Mouse (Mus musculus): ENCODE data around the gene Aup1.

Aup1 gene

DNA sequence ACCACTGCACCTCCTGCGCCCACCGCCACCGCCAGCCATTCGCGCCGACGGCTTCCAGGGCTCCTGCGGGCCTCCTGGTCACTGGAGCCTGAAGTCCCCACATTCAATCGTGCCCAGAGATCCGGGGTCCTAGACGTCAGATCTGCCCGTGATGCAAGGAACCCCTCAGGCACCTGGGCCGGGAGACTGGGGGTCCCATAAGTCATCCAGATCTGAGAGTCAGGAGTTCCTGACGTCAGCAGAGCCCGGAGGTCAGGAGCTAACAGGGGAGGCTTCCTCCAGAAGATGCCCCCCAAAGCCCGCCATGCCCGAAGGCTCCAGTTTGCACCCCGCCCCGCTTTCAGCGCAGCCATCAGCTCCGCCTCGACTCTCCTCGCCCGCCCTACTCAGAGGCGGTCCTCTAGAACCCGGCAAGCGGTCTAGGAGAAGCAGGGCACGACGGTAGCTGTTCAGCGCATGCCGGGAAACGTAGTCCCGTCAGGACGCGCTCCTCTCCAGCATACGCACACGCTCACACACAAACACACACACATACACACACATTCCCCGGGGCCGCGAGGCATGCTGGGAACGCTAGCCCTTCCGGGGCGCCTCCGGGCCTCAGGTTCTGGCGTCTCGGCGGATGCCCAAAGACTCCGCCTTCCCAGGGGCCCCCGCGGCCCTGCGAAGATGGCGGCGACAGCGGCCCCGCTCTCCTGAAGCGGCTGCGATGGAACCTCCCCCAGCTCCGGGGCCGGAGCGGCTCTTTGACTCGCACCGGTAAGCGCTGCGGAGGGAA lies at the start of gene Aup1:
TSS of gene Aup1 (plus strand) at position 448 of the 778 bp plus-strand sequence.
- peak; percentile 97 to 98 for DNase-seq (ENCODE audit: low spot score in 2 of 2)

DNA sequence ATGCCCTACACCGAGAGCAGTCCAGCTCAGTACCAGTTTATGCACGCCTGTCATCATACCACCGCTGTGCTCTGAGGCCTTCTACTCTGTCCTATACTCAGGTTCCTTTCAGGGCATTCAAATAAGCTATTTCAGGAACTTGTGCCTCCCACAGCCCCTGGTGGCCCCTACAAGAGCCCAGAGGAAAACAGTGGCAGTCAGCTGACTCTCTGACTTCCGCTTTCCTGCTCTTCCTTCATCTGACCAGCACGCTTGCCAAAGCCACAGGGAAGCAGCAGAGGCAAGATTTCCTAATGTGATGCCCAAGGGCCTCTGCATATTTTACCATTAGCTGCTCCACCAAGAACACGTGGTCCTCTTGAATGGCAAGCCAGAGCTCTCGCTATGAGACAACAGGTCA lies 49.4 kb upstream of the Aup1 start:
- DNase-seq (ENCODE audit: low spot score in 2 of 2), result no peak

DNA sequence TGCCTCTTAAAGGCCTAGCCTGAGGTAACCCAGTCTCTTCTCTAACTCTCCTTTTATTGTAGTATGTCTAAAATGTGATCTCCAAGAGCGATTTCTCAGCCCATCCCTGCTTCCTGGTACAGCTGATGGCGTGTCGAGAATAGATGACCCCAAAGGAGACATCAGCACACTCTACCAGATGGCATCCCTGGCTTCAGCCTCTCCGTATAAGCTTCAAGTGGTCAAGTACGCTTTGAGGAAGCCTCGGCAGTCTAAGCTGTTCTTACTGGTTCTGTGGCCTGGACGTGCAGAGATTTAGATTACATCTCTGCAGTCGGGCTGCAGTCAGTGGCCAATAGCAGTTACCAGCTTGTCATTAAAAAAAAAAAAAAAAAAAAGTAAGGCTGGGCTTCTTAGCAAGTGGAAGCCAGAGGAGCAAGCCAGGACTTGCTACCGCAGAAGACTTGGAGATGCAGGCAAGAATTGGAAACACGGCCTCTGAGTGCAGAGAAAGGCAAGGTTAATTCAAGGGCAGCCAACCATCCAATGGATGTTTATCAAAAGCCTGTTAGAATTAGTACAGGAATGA lies 48.8 kb upstream of the Aup1 start:
- DNase-seq (ENCODE audit: low spot score in 2 of 2), result no peak

DNA sequence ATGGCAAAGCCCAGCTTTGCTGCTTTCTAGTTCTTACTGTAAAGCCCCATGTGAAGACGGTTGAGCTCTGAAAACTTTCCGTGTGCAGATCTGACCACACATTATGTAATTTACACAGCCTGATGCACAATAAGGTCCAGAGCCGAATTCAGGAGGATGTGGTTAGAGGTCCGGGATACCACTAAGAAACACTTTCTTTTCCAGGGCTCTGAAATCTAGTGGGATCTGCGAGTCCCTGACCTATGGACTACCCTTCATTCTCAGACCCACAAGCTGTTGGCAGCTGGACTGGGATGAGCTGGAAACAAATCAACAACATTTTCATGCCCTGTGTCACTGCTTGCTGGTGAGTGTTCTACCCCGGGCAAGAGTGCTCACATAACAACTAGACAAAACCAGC lies 48.2 kb upstream of the Aup1 start:
- no peak for DNase-seq (ENCODE audit: low spot score in 2 of 2)

DNA sequence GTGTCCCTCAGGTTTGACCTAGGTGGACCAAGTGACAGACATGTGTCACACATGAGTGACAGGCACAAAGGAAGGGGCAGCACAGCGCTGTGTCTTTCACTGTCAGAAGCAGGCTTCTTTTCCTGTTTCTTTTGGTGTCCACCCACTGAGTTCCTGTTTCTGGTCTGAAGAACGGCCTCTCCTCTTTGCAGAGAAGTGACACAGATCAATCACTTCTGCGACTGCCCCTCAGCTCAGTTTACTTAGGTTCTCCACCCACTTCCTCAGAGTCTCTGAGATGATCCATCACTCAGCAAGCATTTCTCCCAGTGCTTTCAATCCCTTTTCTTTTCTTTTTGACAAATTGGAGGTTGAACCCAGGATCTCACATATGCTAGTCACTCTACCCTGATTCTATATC lies 45.7 kb upstream of the Aup1 start:
- no peak for DNase-seq (ENCODE audit: low spot score in 2 of 2)

DNA sequence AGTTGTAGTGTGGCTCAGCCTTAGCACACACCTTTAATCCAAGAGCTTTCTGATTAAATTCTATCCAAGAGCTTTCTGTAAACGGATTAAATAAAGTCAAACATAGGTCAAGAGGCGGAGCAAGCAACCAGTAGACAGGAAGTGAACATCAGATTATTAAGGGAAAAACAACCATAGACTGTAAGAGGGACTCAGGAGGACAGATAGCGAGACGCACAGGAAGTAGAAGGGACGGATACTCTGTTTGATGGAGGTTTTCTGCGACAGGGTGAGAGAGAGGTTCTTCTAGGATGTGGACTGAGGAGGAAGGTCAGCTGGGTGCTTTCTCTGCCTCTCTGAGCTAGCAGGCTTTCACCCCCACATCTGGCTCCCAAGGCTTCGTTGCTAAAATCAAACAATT lies 44.3 kb upstream of the Aup1 start:
- DNase-seq (ENCODE audit: low spot score in 2 of 2), result no peak

DNA sequence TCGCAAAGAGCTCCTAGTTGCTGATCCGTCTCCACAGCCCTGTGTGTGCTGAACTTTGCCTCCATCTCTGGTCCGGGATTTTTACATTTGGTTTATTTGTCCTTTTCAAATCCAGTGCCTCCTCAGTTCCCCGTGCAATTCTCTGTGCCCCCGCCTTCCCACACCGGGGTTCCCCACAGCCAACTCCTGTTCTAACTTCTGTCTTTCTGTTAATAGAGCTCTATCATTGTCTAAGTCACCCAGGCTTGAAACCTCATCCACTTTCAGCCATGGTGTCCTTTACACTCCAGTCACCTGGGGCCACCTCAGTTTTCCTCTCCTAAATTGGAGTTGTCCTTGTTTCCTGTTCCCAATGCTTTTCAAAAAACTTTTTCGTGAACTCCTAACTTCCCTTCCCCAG lies 43.1 kb upstream of the Aup1 start:
- no peak for DNase-seq (ENCODE audit: low spot score in 2 of 2)

DNA sequence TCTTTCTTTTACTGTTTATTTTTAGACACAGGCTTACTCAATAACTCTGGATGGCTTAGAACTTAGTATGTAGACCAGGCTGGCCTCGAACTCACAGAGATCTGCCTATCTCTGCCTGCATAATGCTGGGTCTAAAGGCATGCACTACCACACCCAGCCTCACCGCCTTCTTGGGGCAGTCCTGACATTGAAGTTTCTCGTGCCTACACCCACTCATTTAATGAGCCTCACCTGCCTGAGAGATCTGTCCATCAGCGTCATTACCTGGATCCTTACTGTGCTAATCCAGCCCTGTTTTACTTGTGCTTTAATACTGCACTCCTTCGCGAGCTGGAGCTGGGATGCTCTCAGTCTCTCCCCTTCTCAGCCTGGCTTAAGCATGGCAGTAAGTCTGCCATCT lies 42.6 kb upstream of the Aup1 start:
- no peak for DNase-seq (ENCODE audit: low spot score in 2 of 2)

DNA sequence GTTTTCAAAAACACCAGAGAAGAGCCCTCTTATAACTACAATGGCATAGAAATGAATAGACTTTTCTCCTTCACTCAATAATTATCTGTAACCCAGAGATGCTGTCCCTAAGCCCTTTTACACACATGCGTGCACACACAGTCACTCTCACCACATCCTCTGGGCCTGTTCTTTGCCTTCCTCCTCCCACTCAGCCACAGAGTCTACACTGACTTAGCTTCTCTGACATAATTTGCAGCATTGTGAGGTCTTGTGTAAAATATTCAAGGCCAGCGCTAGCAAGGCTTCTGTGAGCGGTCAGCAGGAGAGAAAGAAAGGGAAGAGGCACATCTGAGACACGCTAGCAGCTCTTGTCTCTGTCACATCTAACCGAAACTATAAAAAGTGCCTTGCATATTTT lies 40.9 kb upstream of the Aup1 start:
- no peak for DNase-seq (ENCODE audit: low spot score in 2 of 2)

DNA sequence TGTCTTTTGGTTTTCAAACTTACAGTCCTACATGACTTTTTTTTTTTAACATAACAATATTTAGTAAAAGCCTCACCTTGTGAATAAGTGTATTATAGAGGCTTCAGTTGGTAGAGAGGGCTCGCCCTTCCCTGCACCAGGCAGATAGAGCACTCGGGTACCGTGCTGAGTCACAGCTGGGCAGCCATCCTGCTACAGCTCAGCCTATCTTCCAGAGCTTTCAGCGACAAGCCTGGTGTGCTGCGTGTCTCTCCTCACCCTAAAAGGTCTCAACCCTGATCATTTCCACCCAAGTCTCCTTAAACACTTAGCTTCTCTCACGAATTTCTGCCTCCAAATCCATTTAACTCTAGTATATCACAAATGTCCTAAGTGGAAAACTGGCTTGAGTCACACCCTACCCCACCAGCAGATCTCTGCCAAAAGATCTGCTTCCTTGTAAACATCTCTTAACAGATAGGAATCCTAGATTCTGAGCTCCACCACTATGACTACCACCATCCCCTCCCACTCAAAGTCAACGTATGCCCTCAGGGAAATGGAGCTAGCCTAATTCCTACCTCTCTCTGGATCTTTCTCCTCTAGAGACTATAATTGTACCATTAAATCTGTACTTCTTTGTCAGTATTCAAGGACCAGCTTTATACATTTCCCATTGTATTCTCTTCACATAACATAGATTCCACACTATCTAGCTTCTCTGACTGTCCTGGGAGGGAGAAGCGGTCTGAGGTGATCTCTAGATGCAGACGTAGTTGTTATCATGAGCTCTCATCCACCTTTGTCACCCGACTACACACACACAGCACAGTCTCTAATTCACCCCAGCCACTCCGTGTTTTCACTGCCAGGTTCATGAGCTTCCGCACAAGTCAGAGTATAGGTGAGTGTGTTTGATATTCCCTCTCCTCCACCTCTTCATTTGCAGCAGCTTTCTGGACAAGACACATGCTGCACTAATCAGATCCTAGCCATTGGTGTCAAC lies 39.5 kb upstream of the Aup1 start:
- no peak for DNase-seq (ENCODE audit: low spot score in 2 of 2)

DNA sequence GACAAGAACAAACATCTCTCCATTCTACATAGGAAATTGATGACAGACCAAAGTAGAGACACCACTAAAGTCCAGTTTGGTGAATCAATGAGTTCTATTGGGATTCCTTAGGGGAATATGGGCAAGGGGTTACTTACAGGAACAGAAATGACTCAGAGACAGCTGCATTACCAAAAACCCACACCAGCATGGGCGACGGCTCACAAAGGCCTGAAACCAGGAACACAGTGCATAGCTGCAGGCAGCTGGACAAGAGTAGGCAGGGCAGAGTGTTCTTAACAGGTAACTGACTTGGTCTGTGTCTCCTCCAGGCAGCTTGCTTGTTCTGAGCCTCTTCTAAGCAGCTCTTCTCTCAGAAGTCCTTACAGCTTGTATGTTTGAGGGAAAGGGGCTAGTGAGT lies 38.6 kb upstream of the Aup1 start:
- no peak for DNase-seq (ENCODE audit: low spot score in 2 of 2)

DNA sequence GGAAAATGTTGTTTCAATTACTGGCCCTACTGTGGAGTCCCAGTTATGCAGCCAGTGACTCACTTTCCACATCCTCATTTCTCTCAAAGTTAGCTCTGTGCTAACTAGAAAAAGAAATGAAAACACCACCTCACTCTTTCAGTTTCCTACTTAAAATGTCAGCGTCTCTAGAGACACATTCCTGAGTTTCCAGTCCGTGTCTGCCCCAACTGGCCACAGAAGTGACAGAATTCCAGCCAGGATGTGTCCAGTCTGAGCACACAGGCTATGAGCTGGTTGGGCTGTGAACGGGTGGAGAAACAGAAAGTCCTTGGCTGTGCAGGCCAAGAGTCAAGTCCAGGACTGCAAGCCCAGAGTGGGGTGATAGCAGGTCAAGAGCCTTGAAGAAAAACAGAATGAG lies 37.1 kb upstream of the Aup1 start:
- DNase-seq (ENCODE audit: low spot score in 2 of 2), result no peak

DNA sequence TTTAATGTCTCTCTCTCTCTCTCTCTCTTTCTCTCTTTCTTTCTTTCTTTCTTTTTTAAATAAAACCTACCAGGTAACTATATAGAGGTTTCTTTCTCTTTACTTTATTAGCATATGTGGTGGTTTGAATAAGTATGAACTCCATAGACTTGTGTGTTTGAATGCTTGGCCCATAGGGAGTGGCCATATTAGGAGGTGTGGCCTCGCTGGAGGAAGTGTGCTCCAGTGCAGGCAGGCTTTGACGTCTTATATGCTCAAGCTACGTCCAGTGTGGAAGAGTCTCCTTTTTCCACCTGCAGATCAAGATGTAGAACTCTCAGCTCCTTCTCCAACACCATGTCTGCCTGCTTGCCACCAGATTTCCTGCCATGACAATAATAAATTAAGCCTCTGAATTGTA lies 35.3 kb upstream of the Aup1 start:
- DNase-seq (ENCODE audit: low spot score in 2 of 2), result no peak

DNA sequence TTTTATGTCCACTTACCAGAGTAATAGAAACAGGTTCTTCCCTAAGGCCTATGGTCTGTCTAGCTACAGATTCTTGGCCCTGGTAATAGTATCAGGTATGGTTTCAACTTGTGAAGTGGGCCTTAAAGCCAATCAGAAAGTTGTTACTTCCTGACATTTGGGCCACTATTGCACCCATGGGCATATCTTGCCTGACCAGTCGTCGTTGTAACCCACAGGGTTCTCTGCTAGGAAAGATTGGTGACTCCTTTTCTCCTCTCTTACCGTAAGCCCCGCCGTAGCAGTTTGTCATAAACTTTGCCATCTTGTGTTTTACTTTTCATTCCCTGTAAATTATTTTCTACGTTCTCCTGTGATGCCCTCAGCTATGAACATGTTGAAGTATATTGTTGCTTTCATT lies 34.2 kb upstream of the Aup1 start:
- DNase-seq (ENCODE audit: low spot score in 2 of 2), result no peak

DNA sequence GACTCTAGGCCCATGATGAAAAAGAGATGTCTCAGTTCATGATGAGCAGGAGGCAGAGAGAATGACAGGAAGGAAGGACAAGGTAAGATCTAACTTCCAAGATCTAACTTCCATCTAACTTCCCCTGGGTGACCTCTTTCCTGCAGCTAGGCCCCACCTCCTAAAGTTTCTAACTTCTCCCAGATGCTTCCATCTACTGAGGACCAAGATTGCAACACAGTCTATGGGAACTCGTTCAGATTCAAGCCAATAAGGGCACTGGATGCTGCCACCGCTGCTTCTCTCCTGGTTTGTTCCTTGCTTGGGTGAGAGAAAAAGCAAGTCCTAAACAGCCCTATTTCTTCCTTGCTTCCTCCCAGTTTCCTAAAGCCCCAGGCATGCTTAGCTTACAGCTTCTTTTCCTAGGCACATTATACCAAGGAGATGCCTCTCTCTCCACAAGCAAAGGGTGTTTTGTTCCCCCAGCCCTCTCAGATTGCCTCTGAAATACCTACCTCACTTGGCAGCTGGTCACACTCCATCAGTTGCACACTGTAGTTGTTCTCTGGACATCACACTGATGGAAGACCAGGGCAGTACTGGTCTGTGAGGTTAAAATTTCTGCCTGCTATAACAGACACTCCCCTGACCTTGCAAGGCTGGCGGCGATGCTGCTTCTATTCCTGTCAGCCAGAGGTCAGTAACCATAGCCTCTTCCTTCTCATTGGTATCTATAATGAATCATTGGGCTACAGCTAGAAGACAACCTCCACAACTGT lies 33.3 kb upstream of the Aup1 start:
- DNase-seq (ENCODE audit: low spot score in 2 of 2), result no peak

DNA sequence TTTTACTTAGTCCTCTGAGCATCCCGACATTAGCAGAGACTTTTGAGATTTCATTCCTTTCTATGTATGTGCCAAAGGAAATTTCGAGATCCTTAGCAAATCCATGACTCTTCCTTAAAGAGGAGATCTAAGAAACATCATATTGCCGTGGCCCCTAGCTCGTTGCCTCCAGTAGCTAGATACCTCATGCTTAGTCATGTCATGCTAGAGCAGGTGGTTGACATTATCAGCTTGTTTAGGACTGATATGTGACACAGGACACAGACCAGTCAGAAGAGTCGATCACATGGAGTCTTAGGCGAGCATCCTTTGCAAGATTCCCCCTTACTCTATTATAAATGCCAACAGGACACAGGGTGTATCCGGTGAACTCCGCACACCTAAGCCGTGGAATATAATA lies 31.3 kb upstream of the Aup1 start:
- DNase-seq (ENCODE audit: low spot score in 2 of 2), result no peak

DNA sequence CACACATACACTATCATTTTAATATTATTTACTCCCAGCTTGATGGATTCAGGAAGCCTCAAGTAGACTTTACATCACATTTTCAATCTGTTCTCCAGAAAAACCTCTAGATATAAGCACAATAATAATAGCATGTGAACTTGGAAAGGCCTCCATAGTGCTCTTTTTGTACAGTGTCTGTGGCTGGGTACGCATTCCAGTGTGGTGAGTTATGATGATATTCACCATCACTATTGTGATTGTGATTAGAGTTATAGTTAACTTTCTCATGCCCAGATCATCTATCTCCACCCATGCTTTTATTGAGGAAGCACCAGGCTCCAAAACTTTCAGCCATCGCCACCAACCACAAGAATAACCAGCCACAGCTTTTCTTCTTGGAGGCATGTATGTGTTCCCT lies 30.5 kb upstream of the Aup1 start:
- no peak for DNase-seq (ENCODE audit: low spot score in 2 of 2)

DNA sequence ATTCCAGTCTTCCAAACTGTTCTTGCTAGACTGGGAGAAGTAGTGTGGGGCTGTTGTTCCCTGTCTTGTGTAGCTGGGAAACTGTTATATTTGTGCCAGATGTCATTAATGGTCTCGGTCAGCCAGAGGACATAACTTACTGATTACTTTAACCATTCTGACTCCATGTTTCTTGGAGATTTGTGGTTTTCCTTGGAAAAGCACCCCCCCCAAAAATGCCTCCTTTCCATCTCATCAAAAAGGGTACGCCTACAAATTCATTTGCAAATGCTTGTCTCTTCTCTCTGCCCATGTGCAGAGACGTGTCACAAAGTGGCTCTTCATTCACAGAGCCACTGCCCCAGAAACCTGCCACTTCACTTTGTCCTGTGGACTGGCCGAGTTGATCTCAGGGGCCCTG lies 29.9 kb upstream of the Aup1 start:
- DNase-seq (ENCODE audit: low spot score in 2 of 2), result no peak

DNA sequence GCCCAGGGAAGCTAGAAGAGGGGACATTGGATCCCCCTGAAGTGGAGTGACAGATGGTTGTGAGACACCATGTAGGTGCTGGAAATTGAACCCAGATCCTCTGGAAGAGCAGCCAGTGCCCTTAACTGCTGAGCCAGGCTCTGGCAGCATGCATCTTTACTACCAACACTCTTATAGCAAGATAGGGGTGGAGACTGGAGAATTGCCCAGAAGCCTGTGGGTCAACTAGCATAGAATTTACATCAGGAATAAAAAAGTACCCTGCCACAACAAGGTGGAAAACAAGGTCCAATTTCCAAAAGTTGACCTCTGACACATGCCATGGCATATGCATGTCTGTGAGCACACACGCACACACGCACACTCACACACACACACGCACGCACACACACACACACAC lies 29.1 kb upstream of the Aup1 start:
- DNase-seq (ENCODE audit: low spot score in 2 of 2), result no peak

DNA sequence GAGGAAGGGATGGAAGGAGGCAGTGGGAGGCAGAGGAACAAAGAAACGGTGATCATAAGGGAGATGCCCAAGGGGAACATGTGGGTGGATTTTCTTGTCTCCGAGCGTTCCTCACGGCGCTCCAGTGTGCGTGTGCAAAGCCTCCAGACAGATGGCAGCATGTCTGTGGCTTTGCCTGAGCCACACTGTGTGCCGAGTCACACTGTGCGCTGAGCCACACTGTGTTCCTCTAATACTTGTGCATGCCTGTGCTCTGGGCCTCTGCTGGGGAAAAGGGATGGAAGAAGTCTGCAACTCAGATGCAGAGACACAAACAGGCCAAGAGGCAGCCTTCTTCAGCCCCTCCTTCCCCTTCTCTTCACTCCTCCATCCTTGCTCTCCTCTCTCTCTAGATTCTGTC lies 27.0 kb upstream of the Aup1 start:
- no peak for DNase-seq (ENCODE audit: low spot score in 2 of 2)

DNA sequence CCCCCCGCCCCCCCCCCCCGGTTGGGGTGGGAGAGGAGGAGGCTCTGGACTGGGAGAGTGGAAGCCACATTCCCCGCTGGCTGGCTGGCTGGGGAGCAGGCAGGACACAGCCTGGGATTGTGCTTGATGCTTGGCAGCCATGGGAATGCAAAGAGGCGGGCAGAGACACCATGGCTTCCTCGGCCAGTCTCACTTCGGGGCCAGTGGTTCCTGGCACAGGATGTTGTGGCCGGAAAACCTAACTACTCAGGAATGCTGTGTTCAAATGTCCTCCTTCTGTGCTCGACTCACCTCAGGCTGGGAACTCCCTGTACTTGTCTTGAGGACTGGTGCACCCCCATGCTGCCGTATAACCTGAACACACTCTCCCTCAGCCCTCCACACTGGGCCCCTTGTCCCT lies 26.6 kb upstream of the Aup1 start:
- DNase-seq (ENCODE audit: low spot score in 2 of 2), result no peak

DNA sequence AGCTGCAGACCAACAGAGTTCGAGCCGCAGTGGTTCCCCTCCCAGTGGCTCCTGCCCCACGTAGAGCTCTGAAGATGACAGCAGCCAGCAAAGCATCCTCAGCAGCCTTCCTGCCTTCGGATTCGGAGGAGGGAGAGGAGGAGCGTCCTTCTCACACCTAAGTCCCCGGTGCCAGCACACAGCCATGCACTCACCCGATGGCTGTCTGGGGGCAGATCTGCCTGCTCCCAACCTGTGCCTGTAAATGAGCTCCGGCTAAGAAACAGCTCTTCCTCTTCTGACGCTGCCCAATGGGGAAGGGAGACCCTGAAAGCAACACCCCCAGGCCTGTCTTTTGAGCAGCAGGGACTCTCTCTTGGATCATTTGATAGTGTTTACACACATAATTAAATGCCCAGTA lies 24.5 kb upstream of the Aup1 start:
- no peak for DNase-seq (ENCODE audit: low spot score in 2 of 2)

Measured in right cerebral cortex, adult 2 months (tissue).